17 mouse cellular contexts compared by ENCODE assay signal in the genomic region with DNA sequence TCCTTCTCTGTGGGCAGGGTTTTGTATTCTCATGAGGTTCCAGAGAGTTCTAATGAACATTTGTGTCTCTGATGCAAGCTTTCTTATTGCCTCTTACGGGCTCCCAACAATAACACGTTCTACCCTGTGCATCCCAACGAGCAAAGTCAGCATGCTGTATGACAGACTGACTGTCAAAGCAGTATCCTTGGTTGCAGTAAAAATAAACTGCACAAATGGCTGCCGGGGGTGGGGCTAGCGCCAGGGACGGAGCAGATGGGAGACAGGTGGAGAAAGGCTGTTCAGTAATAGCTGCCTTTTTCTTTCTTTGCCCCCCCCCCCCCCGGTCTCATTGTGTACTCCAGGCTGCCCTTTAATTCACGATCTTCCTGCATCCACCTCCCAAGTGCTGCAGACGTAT. TPM values are rescaled to one million over a fixed set of nuclear protein-coding genes. Genes with fewer than 3 reads are reported as not detected.
DNase-seq lines count a peak whose midpoint lies in the region; ATAC-seq and TF ChIP-seq lines count a peak whose summit lies in the region.
"Had no signal": no experiment of that assay in that cellular context is flagged by ENCODE, and none has a peak within 500 bp of the region (broad histone marks: within the 10 kb centered on the region; RNA-seq: fewer than 3 reads in every experiment).

No protein-coding gene starts in this region.

- no peak for ATAC-seq in hindbrain, embryonic 11.5 days (ENCODE audit: low FRiP score)
- ATAC-seq in hindbrain, embryonic 13.5 days (ENCODE audit: low FRiP score), result no peak
- ATAC-seq in embryonic facial prominence, embryonic 14.5 days (ENCODE audit: low read depth), result no peak

- H3K9ac ChIP-seq in hindbrain, embryonic 11.5 days (ENCODE audit: low read depth, low read length), result no peak overlapping the region
- no peak overlapping the region for H3K9ac ChIP-seq in hindbrain, embryonic 13.5 days
- no peak overlapping the region for H3K9ac ChIP-seq in embryonic facial prominence, embryonic 14.5 days (ENCODE audit: low read depth, low read length)
- H3K9ac ChIP-seq in heart, adult 2 months (ENCODE audit: low read depth, low read length), result no peak overlapping the region

- H3K27ac ChIP-seq in hindbrain, embryonic 11.5 days (ENCODE audit: low read depth, low read length), result no peak overlapping the region
- H3K27ac ChIP-seq in hindbrain, embryonic 13.5 days, result no peak overlapping the region
- no peak overlapping the region for H3K27ac ChIP-seq in embryonic facial prominence, embryonic 14.5 days (replicated peaks; ENCODE audit: low read depth, low read length)
- no peak overlapping the region for H3K27ac ChIP-seq in left cerebral cortex, adult 2 months
- H3K27ac ChIP-seq in heart, adult 2 months, result no peak overlapping the region

- no peak for TF ChIP-seq POLR2A in heart, adult 2 months (IDR thresholded peaks at IDR 0.05; ENCODE audit: insufficient read depth, low read depth, low read length)

- H3K4me1 ChIP-seq in hindbrain, embryonic 11.5 days (replicated peaks; ENCODE audit: control insufficient read depth, insufficient read depth, low read length), result 0 out of 2 replicates have a peak, but pooled peaks cover 3% of the 10 kb centered on the region
- H3K4me1 ChIP-seq in hindbrain, embryonic 13.5 days (replicated peaks), result peaks cover 7% of the 10 kb centered on the region; the same call in 1 of the 2 replicates
- H3K4me1 ChIP-seq in embryonic facial prominence, embryonic 14.5 days (ENCODE audit: control insufficient read depth, insufficient read depth, low read length), result no peaks in the 10 kb centered on the region
- no peaks in the 10 kb centered on the region for H3K4me1 ChIP-seq in heart, adult 2 months (ENCODE audit: control insufficient read depth, insufficient read depth, low read length)

- no peak for TF ChIP-seq EP300 in heart, adult 2 months (IDR thresholded peaks at IDR 0.05; ENCODE audit: insufficient read depth, low read depth, low read length)

- 61% methylated on average over 9 of the region's 9 CpGs for WGBS in hindbrain, embryonic 11.5 days
- WGBS in hindbrain, embryonic 13.5 days, result 46% methylated on average over 9 of the region's 9 CpGs
- WGBS in embryonic facial prominence, embryonic 14.5 days, result 59% methylated on average over 8 of the region's 9 CpGs
- WGBS in heart, adult 2 months, result 59% methylated on average over 9 of the region's 9 CpGs

- H3K36me3 ChIP-seq in hindbrain, embryonic 11.5 days (ENCODE audit: control insufficient read depth, insufficient read depth, low read length), result no peaks in the 10 kb centered on the region
- H3K36me3 ChIP-seq in hindbrain, embryonic 13.5 days, result no peaks in the 10 kb centered on the region
- H3K36me3 ChIP-seq in embryonic facial prominence, embryonic 14.5 days (ENCODE audit: control insufficient read depth, insufficient read depth, low read length), result no peaks in the 10 kb centered on the region
- H3K36me3 ChIP-seq in heart, adult 2 months (ENCODE audit: control insufficient read depth, insufficient read depth, low read length), result no peaks in the 10 kb centered on the region

- no peaks in the 10 kb centered on the region for H3K79me2 ChIP-seq in heart, adult 2 months (replicated peaks; ENCODE audit: control insufficient read depth, insufficient read depth, low read length)

- no peak overlapping the region for H3K4me2 ChIP-seq in hindbrain, embryonic 11.5 days (replicated peaks; ENCODE audit: low read depth, low read length)
- H3K4me2 ChIP-seq in hindbrain, embryonic 13.5 days, result no peak overlapping the region
- no peak overlapping the region for H3K4me2 ChIP-seq in embryonic facial prominence, embryonic 14.5 days (ENCODE audit: low read depth, low read length)

- intact Hi-C loops in left cerebral cortex, adult 2 months (cut with DNase I), result loop anchor here (2.0 to 5.0 kb wide), 5 partner anchors 33 to 245 kb away; partner anchors contain the start of genes Catip and Gpbar1
- intact Hi-C loops in heart, adult 2 months (cut with DNase I), result loop anchor here (2.0 kb wide), 3 partner anchors 53 to 245 kb away; no protein-coding TSS in a partner anchor

- H3K9me3 ChIP-seq in hindbrain, embryonic 11.5 days (ENCODE audit: control insufficient read depth, low read length), result no peaks in the 10 kb centered on the region
- no peaks in the 10 kb centered on the region for H3K9me3 ChIP-seq in hindbrain, embryonic 13.5 days
- H3K9me3 ChIP-seq in embryonic facial prominence, embryonic 14.5 days (ENCODE audit: control insufficient read depth, low read length), result no peaks in the 10 kb centered on the region

- H3K4me3 ChIP-seq in hindbrain, embryonic 11.5 days (ENCODE audit: low read depth, low read length), result no peak overlapping the region
- H3K4me3 ChIP-seq in hindbrain, embryonic 13.5 days, result no peak overlapping the region
- no peak overlapping the region for H3K4me3 ChIP-seq in embryonic facial prominence, embryonic 14.5 days (ENCODE audit: low read depth, low read length)
- H3K4me3 ChIP-seq in left cerebral cortex, adult 2 months, result no peak overlapping the region
- H3K4me3 ChIP-seq in heart, adult 2 months, result no peak overlapping the region

- DNase-seq in hindbrain, embryonic 11.5 days (ENCODE audit: low spot score), result peak; percentile 8
- peak; percentile 70 for DNase-seq in brain, adult 2 months (ENCODE audit: low read depth, low spot score)
- DNase-seq in embryonic facial prominence, embryonic 14.5 days (ENCODE audit: low spot score), result peak; percentile 26
- peak; percentile 23 to 34 for DNase-seq in left cerebral cortex, adult 2 months (ENCODE audit: extremely low spot score in 1 of 2, low spot score in 2 of 2)
- no peak for DNase-seq in heart, adult 9 months (ENCODE audit: low spot score in 2 of 2)
- no peak for DNase-seq in kidney, adult 9 months
- no peak for DNase-seq in heart, adult 2 months
- DNase-seq: gastrocnemius, postnatal 36 days; heart, postnatal 14 days; kidney, adult 8-10 months; retina, postnatal 1 day had no signal

- TF ChIP-seq CTCF in left cerebral cortex, adult 2 months (IDR thresholded peaks at IDR 0.05), result no peak
- TF ChIP-seq CTCF in heart, adult 2 months (IDR thresholded peaks at IDR 0.05), result no peak

- no peaks in the 10 kb centered on the region for H3K27me3 ChIP-seq in hindbrain, embryonic 11.5 days (ENCODE audit: control insufficient read depth, insufficient read depth, low read length)
- no peaks in the 10 kb centered on the region for H3K27me3 ChIP-seq in hindbrain, embryonic 13.5 days
- H3K27me3 ChIP-seq in embryonic facial prominence, embryonic 14.5 days (replicated peaks; ENCODE audit: control insufficient read depth, insufficient read depth, low read length), result no peaks in the 10 kb centered on the region
- H3K27me3 ChIP-seq in heart, adult 2 months (ENCODE audit: control insufficient read depth, insufficient read depth, low read length), result no peaks in the 10 kb centered on the region
- H3K27me3 ChIP-seq: CH12.LX had no signal

RNA-seq across cellular contexts. Expression of gene Cxcr1, which starts 13.5 kb away (rescaled TPM):
- 0.15 TPM in 1 of 2 replicates, not detected in the other for polyA plus RNA-seq in hindbrain, embryonic 11.5 days (2014; fragmentation: Nextera tagmentation; extraction: Ambion mirVana)
- polyA plus RNA-seq in hindbrain, embryonic 13.5 days (2015; fragmentation: Nextera tagmentation; extraction: Ambion mirVana), result not detected in 2 replicates
- polyA plus RNA-seq in embryonic facial prominence, embryonic 14.5 days (2014; fragmentation: Nextera tagmentation; extraction: Ambion mirVana), result not detected in 2 replicates
- total RNA-seq in left cerebral cortex, adult 2 months (2021), result not detected
- not detected for total RNA-seq in heart, adult 2 months (2021)
- polyA plus RNA-seq in heart, adult 2 months (2012; rRNA removed), result not detected in 2 replicates
- total RNA-seq: CH12.LX; gastrocnemius, postnatal 36 days; heart, postnatal 14 days; monocyte, adult 5-6 weeks had no signal
- polyA plus RNA-seq: limb, embryonic 11.5 days; lung, embryonic 16.5 days; testis, adult 2 months had no signal

RNA-seq across cellular contexts. Expression of gene Arpc2, which starts 28.0 kb away (rescaled TPM):
- 325 and 330 TPM in 2 replicates for polyA plus RNA-seq in hindbrain, embryonic 11.5 days (2014; fragmentation: Nextera tagmentation; extraction: Ambion mirVana)
- polyA plus RNA-seq in hindbrain, embryonic 13.5 days (2015; fragmentation: Nextera tagmentation; extraction: Ambion mirVana), result 390 and 405 TPM in 2 replicates
- polyA plus RNA-seq in embryonic facial prominence, embryonic 14.5 days (2014; fragmentation: Nextera tagmentation; extraction: Ambion mirVana), result 341 and 347 TPM in 2 replicates
- total RNA-seq in left cerebral cortex, adult 2 months (2021), result 100 to 1,000 TPM; 249 to 278 TPM
- total RNA-seq in heart, adult 2 months (2021), result 100 to 1,000 TPM; 130 to 132 TPM
- polyA plus RNA-seq in heart, adult 2 months (2012; rRNA removed), result 85.5 and 111 TPM in 2 replicates

RNA-seq across cellular contexts. Expression of gene Cxcr2, which starts 54.1 kb away (rescaled TPM):
- polyA plus RNA-seq in hindbrain, embryonic 11.5 days (2014; fragmentation: Nextera tagmentation; extraction: Ambion mirVana), result 0.05 and 0.10 TPM in 2 replicates
- polyA plus RNA-seq in hindbrain, embryonic 13.5 days (2015; fragmentation: Nextera tagmentation; extraction: Ambion mirVana), result 0.10 and 0.17 TPM in 2 replicates
- 0.10 and 0.11 TPM in 2 replicates for polyA plus RNA-seq in embryonic facial prominence, embryonic 14.5 days (2014; fragmentation: Nextera tagmentation; extraction: Ambion mirVana)
- not detected for total RNA-seq in left cerebral cortex, adult 2 months (2021)
- total RNA-seq in heart, adult 2 months (2021), result under 1 TPM; 0.14 to 0.52 TPM
- 0.82 and 1.3 TPM in 2 replicates for polyA plus RNA-seq in heart, adult 2 months (2012; rRNA removed)
- total RNA-seq: gastrocnemius, postnatal 36 days had no signal
- polyA plus RNA-seq: testis, adult 2 months had no signal

Comparison
In these comparisons a context has a peak if more than half of its experiments do, and no peak if none do; other contexts are left out.
1. DNase-seq: peak in hindbrain, embryonic 11.5 days (single experiment), brain, adult 2 months (single experiment), embryonic facial prominence, embryonic 14.5 days (single experiment) and left cerebral cortex, adult 2 months (2 of 2); none in heart, adult 9 months (0 of 2), kidney, adult 9 months (single experiment) and heart, adult 2 months (0 of 2).